Mouse (Mus musculus) limb, embryonic 13.5 days (tissue): ENCODE data around the gene Pank1. TPM values are rescaled to one million over a fixed set of nuclear protein-coding genes. Genes with fewer than 3 reads are reported as not detected.

ENCODE experiments used
- ATAC-seq: fragments of 200-750 bp; cut with Nextera tagmentation; 2 replicates; pipeline ENCODE4 v1.8.0; 2017; ENCODE audit warnings: low read depth, moderate number of reproducible peaks, moderate TSS enrichment; ENCODE audit not compliant: low FRiP score
- H3K27ac ChIP-seq: fragments of 300-500 bp; sonication (generic); 2 replicates; pipeline ENCODE4 v1.5.1; 2015; ENCODE audit warnings: inconsistent platforms, mild to moderate bottlenecking, moderate library complexity
- H3K27me3 ChIP-seq: fragments of 300-500 bp; sonication (generic); 2 replicates; pipeline ENCODE4 v1.6.1; 2015; ENCODE audit warnings: mild to moderate bottlenecking, inconsistent platforms
- H3K36me3 ChIP-seq: fragments of 300-500 bp; sonication (generic); 2 replicates; pipeline ENCODE4 v1.6.1; 2015; ENCODE audit warnings: inconsistent platforms, mild to moderate bottlenecking, moderate library complexity
- H3K4me1 ChIP-seq: fragments of 300-500 bp; sonication (generic); 2 replicates; pipeline ENCODE4 v1.6.1; 2015; ENCODE audit warnings: inconsistent platforms
- H3K4me2 ChIP-seq: fragments of 300-500 bp; sonication (generic); replicated peaks from 2 replicates; pipeline ENCODE4 v1.6.1; 2015; ENCODE audit warnings: inconsistent platforms, mild to moderate bottlenecking, moderate library complexity
- H3K4me3 ChIP-seq: fragments of 300-500 bp; sonication (generic); 2 replicates; pipeline ENCODE4 v1.5.1; 2015; ENCODE audit warnings: moderate library complexity, mild to moderate bottlenecking, inconsistent platforms
- H3K9ac ChIP-seq: fragments of 300-500 bp; sonication (generic); 2 replicates; pipeline ENCODE4 v1.6.1; 2015; ENCODE audit warnings: mild to moderate bottlenecking, inconsistent platforms
- H3K9me3 ChIP-seq: fragments of 300-500 bp; sonication (generic); 2 replicates; pipeline ENCODE4 v1.6.1; 2016; ENCODE audit warnings: inconsistent platforms
- whole genome bisulfite sequencing: fragments of 180-500 bp; shearing (Covaris S2); methylation state at CpG from one replicate; pipeline ENCODE4 v1.1.7; 2015; 5-methylcytosine and 5-hydroxymethylcytosine counted together
- polyA plus RNA-seq: library from polyadenylated mRNA; unstranded; fragments of >200 nt; fragmentation: Nextera tagmentation; extraction: Ambion mirVana; gene quantifications from 2 replicates; pipeline ENCODE4 v1.2.1, GENCODE M21; 2015

Pank1 gene
- polyA plus RNA-seq, 1 experiment from 2014 or later, result 7.4 TPM

- Histone ChIP-seq H3K4me1 (no peaks in the 10 kb centered on the region), H3K9me3 (no peaks in the 10 kb centered on the region), H3K9ac (no peak overlapping the region), H3K4me2 (no peak overlapping the region), H3K4me3 (no peak overlapping the region), H3K36me3 (no peaks in the 10 kb centered on the region), H3K27ac (no peak overlapping the region), H3K27me3 (no peaks in the 10 kb centered on the region)
- WGBS, result 85% methylated on average over 4 of the region's 4 CpGs
- ATAC-seq, result no peak
These were observed 19.7 kb upstream of the Pank1 start for GRCm38 (mm10) chr19:34898941-34899340.

GRCm38 (mm10) chr19:34897082-34897965 is 18.1 kb upstream of the Pank1 start:
- 90% methylated on average over 15 of the region's 15 CpGs for WGBS

GRCm38 (mm10) chr19:34895082-34895481 is 15.8 kb upstream of the Pank1 start:
- H3K27ac ChIP-seq, result no peak overlapping the region
- H3K9ac ChIP-seq, result no peak overlapping the region
- H3K4me2 ChIP-seq, result no peak overlapping the region
- H3K27me3 ChIP-seq, result no peaks in the 10 kb centered on the region
- no peak for ATAC-seq
- no peak overlapping the region for H3K4me3 ChIP-seq
- H3K36me3 ChIP-seq, result no peaks in the 10 kb centered on the region
- 82% methylated on average over 4 of the region's 4 CpGs for WGBS
- H3K9me3 ChIP-seq, result no peaks in the 10 kb centered on the region
- no peaks in the 10 kb centered on the region for H3K4me1 ChIP-seq

More at GRCm38 (mm10) chr19:34897082-34897965, 18.1 kb upstream of the Pank1 start:
- Histone ChIP-seq H3K36me3 (no peaks in the 10 kb centered on the region), H3K9me3 (no peaks in the 10 kb centered on the region), H3K9ac (no peak overlapping the region), H3K4me2 (no peak overlapping the region), H3K4me1 (no peaks in the 10 kb centered on the region), H3K27ac (no peak overlapping the region), H3K27me3 (no peaks in the 10 kb centered on the region), H3K4me3 (no peak overlapping the region)
- ATAC-seq, result no peak

- Histone ChIP-seq H3K4me1 (no peaks in the 10 kb centered on the region), H3K9me3 (no peaks in the 10 kb centered on the region), H3K4me3 (no peak overlapping the region), H3K36me3 (no peaks in the 10 kb centered on the region), H3K9ac (no peak overlapping the region), H3K27ac (no peak overlapping the region), H3K4me2 (no peak overlapping the region), H3K27me3 (no peaks in the 10 kb centered on the region)
- ATAC-seq, result no peak
- 76% methylated on average over 1 of the region's 1 CpGs for WGBS
These were observed 12.3 kb upstream of the Pank1 start for GRCm38 (mm10) chr19:34891590-34891989.

GRCm38 (mm10) chr19:34890981-34891380 is 11.7 kb upstream of the Pank1 start:
- 65% methylated on average over 3 of the region's 3 CpGs for WGBS
- no peaks in the 10 kb centered on the region for H3K36me3 ChIP-seq
- H3K4me1 ChIP-seq, result no peaks in the 10 kb centered on the region
- H3K9me3 ChIP-seq, result no peaks in the 10 kb centered on the region
- ATAC-seq, result no peak
- H3K27ac ChIP-seq, result no peak overlapping the region
- no peak overlapping the region for H3K4me2 ChIP-seq
- no peak overlapping the region for H3K4me3 ChIP-seq
- no peaks in the 10 kb centered on the region for H3K27me3 ChIP-seq
- H3K9ac ChIP-seq, result no peak overlapping the region

GRCm38 (mm10) chr19:34886324-34886723 is 7.1 kb upstream of the Pank1 start:
- no peaks in the 10 kb centered on the region for H3K36me3 ChIP-seq
- no peak overlapping the region for H3K4me2 ChIP-seq
- H3K27ac ChIP-seq, result no peak overlapping the region
- H3K4me3 ChIP-seq, result no peak overlapping the region
- no peak overlapping the region for H3K9ac ChIP-seq
- no peak for ATAC-seq
- H3K4me1 ChIP-seq, result no peaks in the 10 kb centered on the region
- no peaks in the 10 kb centered on the region for H3K27me3 ChIP-seq
- WGBS, result 90% methylated on average over 4 of the region's 4 CpGs
- H3K9me3 ChIP-seq, result no peaks in the 10 kb centered on the region

GRCm38 (mm10) chr19:34883526-34884224 is 4.4 kb upstream of the Pank1 start:
- Histone ChIP-seq H3K9ac (no peak overlapping the region), H3K27ac (no peak overlapping the region), H3K4me2 (no peak overlapping the region), H3K4me3 (no peak overlapping the region), H3K27me3 (no peaks in the 10 kb centered on the region), H3K4me1 (peaks cover 9% of the 10 kb centered on the region), H3K36me3 (no peaks in the 10 kb centered on the region), H3K9me3 (no peaks in the 10 kb centered on the region)
- no peak for ATAC-seq
- WGBS, result 82% methylated on average over 3 of the region's 3 CpGs

- no peak overlapping the region for H3K9ac ChIP-seq
- peaks cover 11% of the 10 kb centered on the region for H3K4me1 ChIP-seq
- no peak for ATAC-seq
- no peaks in the 10 kb centered on the region for H3K27me3 ChIP-seq
- no peak overlapping the region for H3K4me2 ChIP-seq
- H3K9me3 ChIP-seq, result no peaks in the 10 kb centered on the region
- no peak overlapping the region for H3K4me3 ChIP-seq
- no peak overlapping the region for H3K27ac ChIP-seq
- 87% methylated on average over 2 of the region's 2 CpGs for WGBS
- no peaks in the 10 kb centered on the region for H3K36me3 ChIP-seq
These were observed 3.2 kb upstream of the Pank1 start for GRCm38 (mm10) chr19:34882443-34882842.

- Histone ChIP-seq H3K4me1 (peaks cover 19% of the 10 kb centered on the region), H3K27me3 (no peaks in the 10 kb centered on the region), H3K4me3 (no peak overlapping the region), H3K9me3 (no peaks in the 10 kb centered on the region), H3K9ac (no peak overlapping the region), H3K36me3 (no peaks in the 10 kb centered on the region), H3K27ac (no peak overlapping the region), H3K4me2 (no peak overlapping the region)
- WGBS, result 74% methylated on average over 5 of the region's 5 CpGs
- no peak for ATAC-seq
These were observed 1.9 kb upstream of the Pank1 start for GRCm38 (mm10) chr19:34881160-34881559.

- no peaks in the 10 kb centered on the region for H3K27me3 ChIP-seq
- WGBS, result 18% methylated on average over 6 of the region's 6 CpGs
- H3K9ac ChIP-seq, result peak overlapping the region; percentile 96
- H3K9me3 ChIP-seq, result no peaks in the 10 kb centered on the region
- no peaks in the 10 kb centered on the region for H3K36me3 ChIP-seq
- no peak for ATAC-seq
- H3K27ac ChIP-seq, result peak overlapping the region; percentile 97; the same call in 1 of the 2 replicates
- H3K4me3 ChIP-seq, result peak overlapping the region; percentile 88
- peaks cover 19% of the 10 kb centered on the region for H3K4me1 ChIP-seq
- H3K4me2 ChIP-seq, result peak overlapping the region; percentile 75
These were observed 369 bp upstream of the Pank1 start for GRCm38 (mm10) chr19:34879624-34880023.

- under 1% methylated on average over 45 of the region's 45 CpGs for WGBS
- Histone ChIP-seq H3K9ac (peak overlapping the region; percentile 96), H3K36me3 (no peaks in the 10 kb centered on the region), H3K27me3 (no peaks in the 10 kb centered on the region), H3K4me2 (peak overlapping the region; percentile 75), H3K4me3 (peak overlapping the region; percentile 88), H3K9me3 (no peaks in the 10 kb centered on the region), H3K4me1 (peaks cover 19% of the 10 kb centered on the region), H3K27ac (peak overlapping the region; percentile 97)
- peak; percentile 98 for ATAC-seq
These were observed 1.2 kb downstream of the Pank1 start for GRCm38 (mm10) chr19:34877898-34878602.

- H3K27ac ChIP-seq, result no peak overlapping the region
- no peak overlapping the region for H3K9ac ChIP-seq
- peak overlapping the region; percentile 88; the same call in 1 of the 2 replicates for H3K4me3 ChIP-seq
- no peaks in the 10 kb centered on the region for H3K27me3 ChIP-seq
- 76% methylated on average over 7 of the region's 7 CpGs for WGBS
- no peaks in the 10 kb centered on the region for H3K9me3 ChIP-seq
- no peaks in the 10 kb centered on the region for H3K36me3 ChIP-seq
- no peak for ATAC-seq
- H3K4me1 ChIP-seq, result peaks cover 19% of the 10 kb centered on the region
- peak overlapping the region; percentile 75; the same call in 1 of the 2 replicates for H3K4me2 ChIP-seq
These were observed 2.6 kb downstream of the Pank1 start for GRCm38 (mm10) chr19:34876676-34877075.
